Mouse (Mus musculus) effector memory CD4-positive, alpha-beta T cell, adult 7 months (primary cell): ENCODE data around the gene Folh1. TPM values are rescaled to one million over a fixed set of nuclear protein-coding genes. Genes with fewer than 3 reads are reported as not detected.

Experiments used
- polyA plus RNA-seq: library from polyadenylated mRNA; unstranded; fragments of 100-300 nt; shearing (Covaris generic); gene quantifications from one replicate; pipeline ENCODE4 v1.2.1, GENCODE M21; 2017

Gene Folh1
- polyA plus RNA-seq = not detected

GRCm38 (mm10) chr7:86775617-86776325 is at the start of gene Folh1:
Gene Folh1 (minus strand): TSS chr7:86775943.

GRCm38 (mm10) chr7:86794727-86795126 is 19.0 kb upstream of the Folh1 start, which contains the start of gene Vmn2r77:
Gene Vmn2r77 (plus strand): TSS chr7:86795027.

GRCm38 (mm10) chr7:86688030-86688429 is 87.7 kb downstream of the Folh1 start, which contains the start of gene Olfr292:
Gene Olfr292 (plus strand): TSS chr7:86688330.

Other genes starting within 250 kb of the Folh1 start
- not detected for gene Olfr295, start 192.1 kb downstream of the Folh1 start, polyA plus RNA-seq
- not detected for gene Olfr294, start 159.3 kb downstream of the Folh1 start, polyA plus RNA-seq
- not detected for gene Olfr293, start 126.9 kb downstream of the Folh1 start, polyA plus RNA-seq
- not detected for gene Olfr292, start 87.6 kb downstream of the Folh1 start, polyA plus RNA-seq
- 0.09 TPM for gene Vmn2r77, start 19.1 kb upstream of the Folh1 start, polyA plus RNA-seq
- 0.27 TPM for gene Vmn2r78, start 139.2 kb upstream of the Folh1 start, polyA plus RNA-seq
- gene Vmn2r79, start 220.2 kb upstream of the Folh1 start, polyA plus RNA-seq = 0.33 TPM